Mouse (Mus musculus) cerebellum, adult 2 months (tissue): ENCODE data around the gene Abca7. TPM values are rescaled to one million over a fixed set of nuclear protein-coding genes. Genes with fewer than 3 reads are reported as not detected.
"Not testable (repeated sequence)": the region's sequence is repeated elsewhere in the genome, so short reads cannot be mapped to it uniquely, and the experiment has no call there.

ENCODE experiments used
- DNase-seq, 2 experiments: peaks; one replicate each; pipeline ENCODE4 v3.0.0; 2021
- H3K27ac ChIP-seq: fragments of 200-500 bp; 2 replicates; pipeline ENCODE4 v1.5.1; 2012; ENCODE audit warnings: low read length, control low read depth, inconsistent platforms; ENCODE audit not compliant: insufficient read depth
- H3K27me3 ChIP-seq: fragments of 200-500 bp; 2 replicates; pipeline ENCODE4 v1.6.1; 2012; ENCODE audit warnings: inconsistent platforms, mild to moderate bottlenecking, low read length, moderate library complexity; ENCODE audit not compliant: control insufficient read depth, insufficient read depth
- H3K4me1 ChIP-seq: fragments of 200-500 bp; 2 replicates; pipeline ENCODE4 v1.6.1; 2011; ENCODE audit warnings: low read length; ENCODE audit not compliant: control insufficient read depth, insufficient read depth
- H3K4me3 ChIP-seq: fragments of 200-500 bp; replicated peaks from 2 replicates; pipeline ENCODE3; 2011; ENCODE audit warnings: mild to moderate bottlenecking, low read depth, low read length, control low read depth; ENCODE audit not compliant: insufficient read depth
- CTCF ChIP-seq: fragments of 200-500 bp; IDR thresholded peaks from 2 replicates; pipeline ENCODE4 v1.5.1; 2011; ENCODE audit warnings: low read depth, mild to moderate bottlenecking, control low read depth, low read length, moderate library complexity, borderline replicate concordance; ENCODE audit not compliant: insufficient read depth
- POLR2A ChIP-seq: fragments of 200-500 bp; IDR thresholded peaks from 2 replicates; pipeline ENCODE4 v1.6.1; 2011; ENCODE audit warnings: low read length, control low read depth, borderline replicate concordance; ENCODE audit not compliant: insufficient read depth
- WGBS: fragments of 180-500 bp; shearing (Covaris S2); methylation state at CpG from one replicate; pipeline ENCODE4 v1.1.7; 2018; 5-methylcytosine and 5-hydroxymethylcytosine counted together
- polyA plus RNA-seq: library from polyadenylated mRNA; depleted of rRNA; stranded (reverse); fragments of >200 nt; gene quantifications from 2 replicates; pipeline ENCODE4 v1.2.3, GENCODE M21; 2012

Gene Abca7
- polyA plus RNA-seq, 1 experiment = 31.1 TPM

DNA sequence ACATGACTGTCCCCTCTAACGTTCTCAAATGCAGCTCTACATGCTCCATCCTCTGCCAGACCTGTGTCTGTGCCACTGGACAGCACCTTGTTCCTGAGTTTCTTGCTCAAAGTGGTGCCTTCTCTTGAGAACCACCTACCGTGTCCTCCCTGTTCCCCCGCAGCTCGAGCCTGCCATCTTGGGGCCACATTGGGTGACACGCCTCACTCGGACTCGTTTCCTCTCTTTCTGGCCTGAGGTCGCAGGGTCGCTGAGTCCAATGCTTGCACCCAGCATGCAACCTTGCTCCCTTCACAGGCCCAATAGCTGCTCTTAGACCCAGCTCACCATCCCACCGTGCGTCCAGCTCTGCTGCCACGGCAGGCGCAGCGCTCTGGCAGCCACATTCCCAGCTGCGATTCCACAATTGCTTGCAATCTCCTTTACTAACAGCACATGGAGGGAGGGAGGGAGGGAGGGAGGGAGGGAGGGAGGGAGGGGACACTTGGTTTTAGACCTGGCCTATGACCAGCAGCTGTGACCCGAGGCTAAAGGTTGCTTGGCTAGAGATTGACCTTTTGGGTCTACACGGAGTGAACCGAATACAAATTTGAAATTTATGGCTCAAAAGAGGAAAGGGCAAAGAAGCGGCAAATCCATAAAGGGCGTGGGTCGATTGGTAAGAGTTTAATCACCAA lies 38.0 kb upstream of the Abca7 start:
- TF ChIP-seq POLR2A = no peak
- TF ChIP-seq CTCF = peak; percentile 97
- H3K27ac ChIP-seq = no peak overlapping the region

DNA sequence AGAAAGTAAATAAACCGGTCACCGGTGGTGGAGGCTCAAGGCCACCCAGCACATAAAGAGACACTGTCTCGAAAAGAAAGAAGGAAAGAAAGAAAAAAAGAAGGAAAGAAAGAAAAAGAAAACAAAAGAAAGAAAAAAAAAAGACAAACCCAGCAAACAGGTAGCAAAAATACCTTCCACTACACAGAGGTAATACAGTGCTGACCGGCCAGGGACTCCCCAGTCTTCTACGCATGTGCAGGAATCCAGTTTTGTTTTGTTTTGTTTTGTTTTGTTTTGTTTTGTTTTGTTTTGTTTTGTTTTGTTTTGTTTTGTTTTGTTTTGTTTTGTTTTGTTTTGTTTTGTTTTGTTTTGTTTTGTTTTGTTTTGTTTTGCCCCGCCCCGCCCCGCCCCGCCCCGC lies 36.9 kb upstream of the Abca7 start:
- not testable (repeated sequence) for H3K4me1 ChIP-seq, DNase-seq, H3K27me3 ChIP-seq, H3K27ac ChIP-seq
- H3K4me3 ChIP-seq = peak overlapping the region; percentile 19
- 21% methylated on average over 10 of the region's 10 CpGs for WGBS

More for the DNA sequence above, 38.0 kb upstream of the Abca7 start:
- Histone ChIP-seq H3K4me3 (peak overlapping the region; percentile 3), H3K4me1 (no peaks in the 10 kb centered on the region; the same call in 1 of the 2 replicates), H3K27me3 (no peaks in the 10 kb centered on the region)
- WGBS = 11% methylated on average over 21 of the region's 21 CpGs
- peak; percentile 77 to 87 for DNase-seq

DNA sequence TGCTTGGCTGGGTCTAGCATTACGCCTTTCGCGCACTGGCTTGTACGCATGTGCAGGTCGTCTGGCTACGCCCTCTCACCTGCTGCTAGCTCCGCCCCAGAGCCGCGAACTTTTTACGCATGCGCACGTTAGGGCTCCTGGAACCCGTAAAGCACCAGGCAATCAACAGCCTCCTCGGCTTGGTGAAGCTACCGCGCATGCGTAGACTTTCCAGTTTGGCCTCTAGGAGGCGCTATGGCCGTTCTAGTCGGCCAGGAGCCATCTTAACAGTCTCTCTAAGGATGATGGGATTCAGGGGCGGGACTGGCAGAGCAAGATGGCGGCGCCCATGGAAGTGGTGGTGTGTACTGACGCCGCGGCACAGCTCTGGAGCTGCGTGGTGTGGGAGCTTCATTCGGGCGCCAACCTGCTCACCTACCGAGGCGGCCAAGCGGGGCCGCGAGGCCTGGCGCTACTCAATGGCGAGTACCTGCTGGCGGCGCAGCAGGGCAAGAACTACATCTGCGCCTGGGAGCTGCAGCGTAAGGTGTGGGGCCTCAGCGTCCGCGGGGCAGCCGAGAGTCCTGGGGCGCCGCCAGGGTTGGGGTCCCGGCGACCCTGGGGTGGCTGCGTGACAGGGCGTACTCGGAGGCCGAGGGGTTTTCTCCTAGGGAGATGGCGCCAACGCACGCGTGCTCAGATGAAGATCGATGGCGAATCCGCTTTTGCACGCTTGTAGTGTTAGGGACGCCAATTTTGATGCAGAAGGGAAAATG lies 36.3 kb upstream of the Abca7 start, which contains the start of gene Wdr18:
Gene Wdr18, plus strand, starts transcription at position 306 of the 755 bp plus-strand sequence.
- TF ChIP-seq POLR2A = peak; percentile 33; the same call in 1 of the 2 replicates
- peak; percentile 86 for TF ChIP-seq CTCF
- Histone ChIP-seq H3K27me3 (no peaks in the 10 kb centered on the region), H3K4me3 (peak within 1 kb of the TSS; percentile 72), H3K4me1 (no peaks in the 10 kb centered on the region; the same call in 1 of the 2 replicates), H3K27ac (no peak within 1 kb of the TSS)
- WGBS = under 1% methylated on average over 61 of the region's 61 CpGs
- peak; percentile 100 for DNase-seq

DNA sequence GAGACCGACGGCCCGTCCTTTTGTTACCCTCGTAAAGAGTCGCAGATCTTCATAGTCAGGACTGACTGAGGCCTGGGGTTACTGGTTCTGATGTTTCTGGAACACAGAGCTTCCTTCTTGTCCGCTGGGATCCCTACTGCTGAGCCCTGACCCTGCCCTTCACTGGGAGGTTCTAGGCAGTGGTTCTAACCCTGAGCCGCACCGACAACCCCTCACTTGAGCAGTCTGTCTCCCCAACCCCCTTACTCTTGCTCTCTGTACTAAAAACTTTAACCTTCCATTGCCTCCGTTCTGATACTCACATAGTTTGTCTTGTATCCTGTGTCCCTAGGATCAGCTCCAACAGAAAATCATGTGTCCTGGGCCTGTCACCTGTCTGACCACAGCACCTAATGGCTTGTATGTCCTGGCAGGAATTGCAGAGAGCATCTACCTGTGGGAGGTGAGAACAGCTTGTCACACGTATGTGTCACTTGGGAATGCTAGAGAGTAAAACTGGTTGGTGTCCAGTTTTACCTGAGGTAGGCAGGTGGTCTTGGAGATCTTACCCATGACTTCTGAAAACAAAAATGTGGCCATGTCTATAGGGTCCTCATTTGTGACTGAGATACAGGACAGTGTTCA lies 35.5 kb upstream of the Abca7 start:
- no peak for DNase-seq
- Histone ChIP-seq H3K4me3 (peak overlapping the region; percentile 72), H3K27me3 (no peaks in the 10 kb centered on the region), H3K27ac (no peak overlapping the region), H3K4me1 (peaks cover 2% of the 10 kb centered on the region; the same call in 1 of the 2 replicates)
- 14% methylated on average over 10 of the region's 10 CpGs for WGBS
- no peak for TF ChIP-seq POLR2A
- TF ChIP-seq CTCF = no peak

DNA sequence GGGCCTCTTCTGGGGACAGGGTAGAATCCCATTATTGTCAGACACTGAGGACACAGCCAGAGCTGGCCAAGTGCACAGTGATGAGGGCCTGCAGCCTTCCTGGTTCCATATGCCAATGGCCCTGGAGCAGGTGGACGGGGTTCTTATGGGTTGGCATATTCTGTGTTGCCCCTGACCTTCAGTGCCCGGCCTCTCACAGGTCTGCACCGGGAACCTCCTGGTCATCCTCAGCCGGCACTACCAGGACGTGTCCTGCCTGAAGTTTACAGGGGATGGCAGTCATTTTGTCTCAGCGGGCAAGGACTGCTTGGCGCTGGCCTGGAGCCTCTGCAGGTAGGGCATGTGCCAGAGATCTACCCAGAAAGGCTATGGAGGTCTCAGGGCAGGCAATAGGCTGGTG lies 31.6 kb upstream of the Abca7 start:
- no peak for DNase-seq
- Histone ChIP-seq H3K4me1 (peaks cover 36% of the 10 kb centered on the region), H3K27me3 (no peaks in the 10 kb centered on the region), H3K4me3 (no peak overlapping the region), H3K27ac (no peak overlapping the region)
- 97% methylated on average over 7 of the region's 7 CpGs for WGBS
- no peak for TF ChIP-seq POLR2A

DNA sequence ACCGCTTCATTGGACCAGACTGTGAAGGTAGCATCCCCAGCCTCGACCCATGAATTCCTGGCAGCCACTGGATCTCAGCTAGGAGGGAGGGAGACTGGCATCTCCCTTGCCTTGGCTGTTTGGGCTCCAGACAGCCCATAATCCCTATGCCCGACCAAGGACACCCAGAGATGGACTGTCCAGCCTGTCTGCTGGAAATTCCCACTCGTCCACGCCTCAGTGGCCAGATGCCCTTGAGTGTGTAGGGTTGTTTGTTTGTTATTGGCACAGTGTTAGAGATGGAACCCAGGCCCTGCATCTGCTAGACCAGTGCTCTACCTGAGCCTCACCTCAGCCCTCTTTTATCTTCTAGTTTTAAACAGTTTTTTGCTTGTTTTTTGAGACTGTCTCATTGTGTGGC lies 31.0 kb upstream of the Abca7 start:
- H3K4me1 ChIP-seq = peaks cover 37% of the 10 kb centered on the region
- WGBS = 82% methylated on average over 5 of the region's 5 CpGs
- H3K4me3 ChIP-seq = no peak overlapping the region
- DNase-seq = no peak
- no peak for TF ChIP-seq POLR2A
- TF ChIP-seq CTCF = no peak
- no peak overlapping the region for H3K27ac ChIP-seq
- H3K27me3 ChIP-seq = no peaks in the 10 kb centered on the region

DNA sequence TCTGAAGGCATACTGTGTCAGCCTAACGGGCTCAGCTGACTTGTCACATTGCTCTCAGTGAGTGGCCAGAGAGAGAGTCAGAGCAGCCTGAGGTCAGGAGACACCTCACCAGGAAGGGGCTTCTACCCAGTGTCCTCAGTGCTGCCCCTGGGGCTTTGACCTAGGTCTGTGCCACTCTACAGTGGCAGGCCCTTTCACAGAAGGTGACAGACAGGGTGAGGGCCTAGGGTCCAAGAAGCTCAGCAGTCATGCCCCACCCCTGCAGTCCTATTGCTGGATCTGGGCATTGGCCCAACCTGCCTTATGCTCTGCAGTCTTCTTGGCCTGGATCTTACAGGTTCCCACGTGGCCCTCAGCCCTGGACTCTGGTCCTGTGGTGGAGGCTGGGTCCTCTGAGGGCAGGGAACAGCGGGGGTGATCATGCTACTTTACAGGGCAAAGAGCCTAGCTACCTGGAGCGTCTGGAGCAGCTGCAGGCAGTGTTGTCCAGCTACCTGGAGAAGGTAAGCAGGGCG lies 29.4 kb upstream of the Abca7 start:
- peak; percentile 72 to 75 for DNase-seq
- Histone ChIP-seq H3K4me1 (peaks cover 37% of the 10 kb centered on the region), H3K27ac (peak overlapping the region; percentile 26; the same call in 1 of the 2 replicates), H3K27me3 (no peaks in the 10 kb centered on the region), H3K4me3 (no peak overlapping the region)
- TF ChIP-seq CTCF = no peak
- TF ChIP-seq POLR2A = no peak
- WGBS = 19% methylated on average over 5 of the region's 5 CpGs
